Mouse (Mus musculus): Measurements from ENCODE around the gene Cdh23.

Gene Cdh23

DNA sequence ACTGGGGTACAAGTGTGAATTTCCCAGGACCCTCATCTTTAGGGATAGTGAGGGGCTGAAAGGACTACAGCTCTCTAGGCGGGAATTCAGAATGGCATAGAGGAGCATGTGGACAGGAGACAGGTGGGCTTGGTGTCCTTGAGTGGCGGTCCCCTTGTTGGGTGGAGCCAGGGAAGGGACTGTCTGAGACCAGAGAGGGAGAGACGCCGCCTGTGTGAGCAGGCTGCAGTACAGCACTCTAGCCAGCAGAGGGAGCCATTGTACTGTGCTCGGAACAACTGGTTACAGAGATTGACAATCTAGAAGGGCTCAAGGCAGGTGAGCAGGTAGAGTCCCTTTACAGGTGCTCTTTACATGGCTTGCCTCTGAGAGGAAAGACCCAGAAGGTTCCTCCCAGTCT, 288.5 kb downstream of the Cdh23 start:
- peak in 1 of 2 experiments; percentile 48 for DNase-seq (ENCODE audit: low read depth in 1 of 2, low spot score in 2 of 2)

DNA sequence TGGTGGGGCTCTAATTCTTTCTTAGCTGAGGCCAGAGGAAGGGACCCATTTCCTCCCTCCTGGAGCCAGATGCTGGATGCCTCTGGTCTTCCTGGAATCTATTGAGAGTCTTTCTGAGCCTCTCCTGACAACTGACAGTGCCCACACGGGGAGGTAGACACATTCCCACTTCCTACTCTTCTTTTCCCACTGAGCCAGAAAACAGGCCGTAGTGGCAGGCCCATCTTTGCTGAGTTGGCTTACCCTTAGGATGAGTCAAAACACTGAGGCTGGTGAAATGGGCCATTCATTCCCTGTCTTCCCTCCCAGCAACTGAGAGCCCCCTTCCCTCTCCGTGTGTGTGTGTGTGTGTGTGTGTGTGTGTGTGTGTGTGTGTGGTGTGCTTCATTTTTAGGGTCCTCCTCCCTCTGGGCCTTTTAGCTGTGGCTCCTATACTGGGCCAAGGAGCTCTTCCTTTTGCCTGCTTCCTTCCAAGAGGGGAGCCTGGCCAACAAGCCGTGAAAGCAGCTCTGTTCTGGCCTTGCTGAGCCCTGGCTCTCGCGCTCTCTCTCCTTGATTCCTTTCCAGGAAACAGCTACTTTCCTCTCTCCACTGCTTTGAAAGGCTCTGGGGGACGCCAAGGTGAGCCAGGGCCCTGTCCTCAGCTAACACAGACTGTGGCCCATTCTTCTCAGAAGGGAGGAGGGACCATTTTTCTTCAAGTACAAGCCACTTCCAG, 290.7 kb downstream of the Cdh23 start:
- DNase-seq (ENCODE audit: low read depth in 1 of 2, low spot score in 2 of 2) = no peak

DNA sequence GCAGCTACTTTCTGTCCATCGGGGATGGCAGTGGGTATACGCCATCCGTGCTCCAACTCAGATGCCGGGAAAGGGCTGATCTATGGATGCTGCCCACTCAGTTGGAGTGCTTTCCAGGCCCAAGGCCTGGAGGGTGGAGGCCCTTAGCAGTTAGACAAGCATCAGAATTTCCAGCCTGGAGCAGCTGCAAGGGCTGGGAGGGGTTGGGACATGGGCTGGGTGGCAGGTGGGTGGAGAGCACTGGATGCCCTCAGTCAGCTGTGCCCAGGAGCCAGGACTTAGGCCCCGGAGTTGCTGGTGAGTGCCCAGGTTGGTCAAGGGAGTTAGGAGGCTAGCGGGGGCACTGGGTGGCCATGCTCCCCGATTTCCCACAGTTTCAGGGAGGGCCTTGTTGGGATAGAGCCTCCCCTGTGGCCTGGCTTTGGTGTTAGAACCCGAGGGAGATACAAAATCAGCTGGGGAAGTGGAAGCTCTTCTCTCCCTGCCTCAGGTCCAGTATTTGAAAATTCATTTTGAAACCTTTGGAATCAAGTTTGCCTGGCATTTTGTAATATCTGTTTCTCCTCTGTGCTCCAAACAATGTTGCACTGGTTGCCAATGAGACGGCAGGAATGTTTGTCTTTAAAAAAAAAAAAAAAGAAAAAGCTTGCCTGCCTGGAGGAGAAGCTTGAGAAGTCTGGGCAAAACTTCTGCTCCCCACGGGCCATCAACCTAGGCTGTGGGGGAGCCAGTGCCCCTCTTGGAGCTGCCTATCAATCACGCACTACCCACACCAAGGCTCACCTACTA, 295.6 kb downstream of the Cdh23 start:
- no peak for DNase-seq (ENCODE audit: low read depth in 1 of 2, low spot score in 2 of 2)

DNA sequence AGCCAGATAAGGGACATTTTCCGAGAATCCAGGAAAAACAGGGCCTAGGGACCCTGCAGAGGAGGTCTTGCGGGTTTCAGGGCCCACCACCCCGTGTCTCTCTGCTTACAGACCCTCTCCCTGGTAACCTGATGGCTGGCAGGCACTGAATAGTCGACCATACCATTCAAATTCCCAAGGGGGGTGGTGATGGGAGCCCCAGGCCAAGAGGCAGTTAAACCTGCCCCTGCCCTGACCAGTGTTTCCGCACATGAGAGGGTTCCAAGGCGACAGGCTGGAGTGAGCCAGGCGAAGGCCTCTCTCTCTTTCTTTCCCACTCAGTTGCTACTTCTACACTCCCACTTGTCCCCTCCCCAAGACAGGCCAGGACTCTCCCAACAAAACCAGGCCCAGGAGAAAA, 296.8 kb downstream of the Cdh23 start, which contains the start of gene Gm17455:
Gm17455 (plus strand) TSS at position 278 of the 400 bp plus-strand sequence.
- DNase-seq (ENCODE audit: low read depth in 1 of 2, low spot score in 2 of 2) = no peak

DNA sequence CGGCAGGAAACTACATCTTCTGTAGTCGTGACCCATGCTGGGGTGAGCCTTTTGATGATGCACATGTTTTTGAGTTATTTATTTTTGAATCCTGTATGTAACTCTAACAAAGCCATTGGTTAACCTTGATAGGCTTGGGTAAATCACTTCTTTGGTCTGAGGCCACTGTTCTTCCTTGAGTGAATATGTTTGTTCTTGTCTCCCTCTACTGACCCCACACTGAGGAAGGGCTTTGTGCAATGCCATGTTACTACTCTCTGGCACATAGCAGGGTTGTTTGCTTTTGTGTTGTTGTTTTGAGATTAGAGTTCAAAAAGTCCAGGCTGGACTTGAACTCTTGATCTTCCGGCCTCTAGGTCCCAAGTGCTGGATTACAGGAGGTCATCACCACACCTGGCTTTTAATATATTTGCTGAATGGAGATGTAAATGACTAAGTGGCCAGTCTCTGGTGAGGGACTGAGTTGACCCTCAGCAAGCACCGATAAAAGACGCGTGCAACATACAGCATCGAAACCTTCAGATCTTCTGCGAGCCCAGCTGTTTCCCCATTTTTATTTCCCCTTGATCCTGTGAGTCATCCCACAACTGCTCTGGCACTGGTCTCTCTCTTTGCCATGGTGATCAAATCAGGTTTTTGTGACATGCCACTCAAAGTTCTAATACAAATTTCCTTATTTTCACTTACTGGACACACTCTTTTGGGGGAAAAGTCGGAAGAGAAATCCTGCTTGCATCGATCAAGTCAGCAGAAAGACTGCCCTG, 298.1 kb downstream of the Cdh23 start:
- DNase-seq (ENCODE audit: low read depth in 1 of 2, low spot score in 2 of 2) = peak; percentile 25 to 33

DNA sequence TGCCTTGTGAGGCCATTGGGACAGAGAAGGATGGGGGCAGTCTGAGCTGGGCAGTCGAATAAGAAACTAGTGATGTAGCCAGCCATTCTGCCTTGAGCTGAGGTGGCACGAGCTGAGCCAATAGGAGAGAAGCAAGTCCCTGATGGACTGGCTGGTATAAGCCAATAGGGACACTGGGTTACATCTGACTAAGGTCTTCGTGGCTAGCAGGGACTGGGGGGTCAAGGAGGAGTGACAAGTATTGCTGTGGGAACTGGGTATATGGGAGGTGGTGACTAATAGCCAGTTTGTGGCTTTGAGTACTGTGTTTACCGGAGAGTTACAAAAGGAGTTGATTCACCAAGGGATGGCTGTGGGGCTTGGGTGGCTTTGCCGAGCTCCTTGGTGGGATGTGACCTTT, 300.7 kb downstream of the Cdh23 start:
- peak in 1 of 2 experiments; percentile 27 for DNase-seq (ENCODE audit: low read depth in 1 of 2, low spot score in 2 of 2)

DNA sequence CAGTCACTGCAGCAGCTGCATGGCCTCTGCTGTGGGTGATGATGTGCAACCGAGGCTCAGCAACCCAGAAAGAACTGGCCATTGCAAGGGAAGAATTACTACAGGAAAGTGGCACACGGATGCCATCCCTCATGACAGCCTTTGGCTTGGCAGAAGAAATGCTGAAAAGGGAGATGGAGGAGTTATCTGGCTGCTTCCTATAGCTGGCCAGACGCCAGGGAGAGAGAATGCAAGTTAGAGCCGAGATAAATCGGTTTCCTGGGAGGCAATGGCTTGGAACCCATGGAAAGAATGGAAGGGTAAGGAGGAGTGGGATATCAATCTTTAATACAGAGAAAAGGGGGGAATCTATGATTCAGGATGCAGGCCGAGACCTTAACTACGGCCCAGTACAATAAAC, 301.4 kb downstream of the Cdh23 start:
- no peak for DNase-seq (ENCODE audit: low read depth in 1 of 2, low spot score in 2 of 2)

DNA sequence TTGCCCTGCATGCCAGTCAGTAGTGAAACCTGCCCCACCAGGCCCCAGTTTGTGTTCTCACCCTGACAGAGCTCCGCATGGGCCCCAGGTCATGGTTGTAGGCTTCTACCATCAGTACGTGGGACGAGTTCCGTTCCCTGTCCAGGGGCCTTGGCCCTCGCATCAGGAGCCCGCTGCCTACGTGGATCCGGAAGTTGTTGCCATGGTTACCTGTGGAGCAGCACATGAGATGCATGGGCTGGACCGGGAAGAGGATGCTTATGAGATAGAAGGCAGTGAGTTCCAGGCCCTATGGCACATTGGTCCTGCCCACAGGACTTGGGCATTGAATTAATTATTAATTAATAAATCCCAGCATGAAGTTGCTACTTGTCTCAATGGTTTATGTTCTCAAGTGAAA, 304.6 kb downstream of the Cdh23 start:
- no peak for DNase-seq (ENCODE audit: low read depth in 1 of 2, low spot score in 2 of 2)

DNA sequence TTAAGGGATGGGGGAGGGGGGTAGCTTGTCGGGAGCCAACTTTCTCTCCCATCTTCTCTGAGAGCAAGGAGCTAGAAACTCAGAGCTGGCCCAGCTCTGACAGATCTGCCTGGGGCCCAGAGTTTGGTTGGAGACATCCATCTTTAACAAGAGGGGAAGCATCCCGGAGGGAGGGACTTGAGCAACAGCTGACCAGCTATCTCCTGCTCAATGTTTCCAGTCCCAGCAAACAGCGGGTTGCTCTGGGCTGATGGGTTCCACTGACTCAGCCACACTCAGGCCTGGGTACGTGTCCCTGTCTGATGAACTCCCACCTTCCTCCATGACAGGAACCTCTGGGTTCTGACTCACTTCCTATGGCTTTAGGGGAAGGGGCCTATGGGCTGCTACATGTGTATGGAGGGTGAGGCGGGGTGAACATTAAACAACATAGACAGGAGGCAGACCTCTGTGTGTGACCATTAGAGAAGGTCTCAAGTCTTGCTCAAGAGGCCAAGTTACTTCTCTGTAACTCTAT, 305.3 kb downstream of the Cdh23 start:
- no peak for DNase-seq (ENCODE audit: low read depth in 1 of 2, low spot score in 2 of 2)

DNA sequence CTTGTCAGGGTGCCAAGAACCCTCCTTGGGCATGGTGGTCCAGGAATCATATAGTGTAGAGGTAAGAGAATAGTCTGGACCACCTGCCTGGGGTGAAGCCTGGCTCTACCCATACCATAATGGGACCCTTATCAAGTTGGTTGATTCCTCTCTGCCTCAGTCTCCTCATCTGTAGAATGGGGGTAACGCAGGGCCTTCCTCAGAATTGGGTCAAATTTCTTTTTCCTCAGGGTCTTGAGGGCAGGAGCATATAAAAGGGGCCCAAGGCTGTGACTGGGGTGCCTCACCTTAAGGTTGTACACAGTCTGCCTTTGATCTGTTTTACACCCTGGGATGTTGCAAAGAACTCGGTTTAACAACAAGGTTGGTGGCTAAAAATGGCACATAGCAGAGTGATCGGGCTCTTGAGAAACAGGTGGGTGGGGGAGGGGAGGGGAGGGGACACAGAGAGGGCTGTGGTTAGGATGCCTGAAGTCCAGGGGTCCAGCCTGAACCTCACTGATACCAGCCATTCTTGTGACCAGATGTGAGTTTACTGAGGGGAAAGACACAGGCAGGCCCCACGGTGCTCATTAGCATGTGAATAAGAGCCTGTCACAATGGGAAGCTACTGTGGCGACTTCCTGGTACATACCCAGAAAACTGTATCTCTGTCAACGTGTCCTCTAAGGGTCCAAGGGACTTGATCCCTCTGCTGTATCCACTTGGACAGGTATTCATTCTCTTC, 305.9 kb downstream of the Cdh23 start:
- DNase-seq (ENCODE audit: low read depth in 1 of 2, low spot score in 2 of 2) = no peak

DNA sequence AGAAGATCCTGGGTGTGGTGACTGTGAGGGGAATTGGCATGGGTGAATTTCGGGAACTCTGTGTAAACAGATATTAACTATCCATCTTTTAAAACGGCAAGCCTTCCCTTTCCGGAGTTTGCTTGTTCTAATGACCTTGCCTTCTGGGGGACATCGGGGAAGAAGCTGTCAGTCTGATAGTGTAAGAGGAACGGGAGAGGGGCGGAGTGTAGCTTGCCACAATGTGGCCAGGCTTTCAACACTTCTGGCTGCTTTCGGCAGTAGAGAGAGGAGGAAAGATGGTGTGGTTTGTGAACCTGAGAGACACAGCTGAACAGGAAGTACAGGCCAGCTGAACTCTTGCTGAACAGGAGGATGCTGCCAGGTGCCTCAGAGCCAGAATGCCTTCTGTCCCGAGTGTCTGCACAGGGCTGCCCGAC, 306.8 kb downstream of the Cdh23 start:
- peak in 1 of 2 experiments; percentile 42 for DNase-seq (ENCODE audit: low read depth in 1 of 2, low spot score in 2 of 2)

DNA sequence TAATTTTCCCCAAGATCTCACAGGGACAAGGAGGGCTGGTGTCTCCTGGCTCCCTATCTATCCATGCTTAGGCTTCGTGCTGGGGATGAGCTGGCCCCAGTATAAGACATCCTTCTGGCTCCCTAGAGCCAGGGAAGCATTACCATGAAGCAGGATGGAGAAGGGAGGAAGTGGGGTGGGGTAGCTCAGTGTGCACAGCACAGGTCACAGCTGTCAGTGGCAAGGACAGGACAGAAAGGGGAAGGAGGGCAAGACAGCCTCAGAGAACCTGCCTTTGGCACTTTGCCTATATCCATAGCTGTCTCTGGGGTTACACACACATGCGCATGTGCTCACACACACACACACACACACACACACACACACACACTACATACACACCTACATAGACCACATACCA, 308.0 kb downstream of the Cdh23 start:
- DNase-seq (ENCODE audit: low read depth in 1 of 2, low spot score in 2 of 2) = no peak

DNA sequence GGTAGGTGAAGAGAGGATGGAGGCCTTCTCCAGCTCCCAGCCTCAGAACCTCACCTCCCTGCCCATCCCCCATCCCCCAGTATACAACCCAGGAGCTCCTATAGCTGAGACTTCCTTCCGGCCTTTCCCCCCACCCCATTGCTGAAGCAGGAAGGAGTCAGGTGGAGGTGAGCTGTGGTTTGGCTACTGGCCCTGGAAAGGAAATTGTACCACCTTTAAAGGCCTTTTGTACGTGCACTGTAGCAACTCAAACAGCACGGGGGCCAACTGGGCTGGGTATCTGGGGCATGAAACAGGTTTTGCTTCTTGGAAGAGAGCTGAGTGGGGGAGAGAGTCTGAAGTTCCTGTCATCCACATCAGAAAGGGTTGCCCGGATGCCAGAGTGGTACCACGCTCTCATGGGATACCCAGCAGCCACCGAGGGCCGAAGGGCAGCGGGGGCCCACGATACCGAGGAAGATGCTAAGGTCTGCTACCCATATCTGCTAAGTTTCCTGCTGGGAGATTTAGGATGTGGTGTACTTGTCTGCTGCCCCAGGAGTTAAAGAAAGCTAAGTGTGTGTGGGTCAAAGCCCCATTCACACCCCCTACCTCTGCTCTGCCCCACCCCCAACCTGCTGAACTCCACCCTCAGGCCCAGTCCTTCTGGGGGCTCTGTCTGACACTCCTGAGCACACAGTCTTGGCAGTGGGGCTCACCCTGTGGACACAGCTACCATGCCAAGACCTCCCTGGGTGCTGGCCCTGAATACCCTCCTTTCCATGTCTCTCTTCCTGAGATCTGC, 315.0 kb downstream of the Cdh23 start:
- DNase-seq (ENCODE audit: low read depth in 1 of 2, low spot score in 2 of 2) = no peak

DNA sequence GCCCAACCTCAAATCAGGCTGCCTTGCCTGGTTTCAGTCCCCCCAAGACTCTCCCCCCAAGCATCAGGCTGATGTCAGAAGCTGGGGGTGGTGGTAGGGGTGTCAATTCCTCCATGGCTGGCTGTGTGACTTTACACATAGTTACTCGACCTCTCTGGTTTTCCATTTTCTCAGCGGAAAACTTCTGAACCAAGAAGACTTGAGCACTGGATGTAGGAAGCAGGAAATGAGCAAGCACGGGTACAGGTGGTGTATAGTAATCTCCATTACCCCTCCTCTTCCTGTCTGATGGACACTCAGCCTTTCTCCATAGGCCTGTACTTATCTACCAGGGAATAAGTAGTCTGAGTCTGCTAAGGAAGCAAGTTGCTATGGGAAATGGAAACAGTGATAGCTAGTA, 316.1 kb downstream of the Cdh23 start:
- no peak for DNase-seq (ENCODE audit: low read depth in 1 of 2, low spot score in 2 of 2)

DNA sequence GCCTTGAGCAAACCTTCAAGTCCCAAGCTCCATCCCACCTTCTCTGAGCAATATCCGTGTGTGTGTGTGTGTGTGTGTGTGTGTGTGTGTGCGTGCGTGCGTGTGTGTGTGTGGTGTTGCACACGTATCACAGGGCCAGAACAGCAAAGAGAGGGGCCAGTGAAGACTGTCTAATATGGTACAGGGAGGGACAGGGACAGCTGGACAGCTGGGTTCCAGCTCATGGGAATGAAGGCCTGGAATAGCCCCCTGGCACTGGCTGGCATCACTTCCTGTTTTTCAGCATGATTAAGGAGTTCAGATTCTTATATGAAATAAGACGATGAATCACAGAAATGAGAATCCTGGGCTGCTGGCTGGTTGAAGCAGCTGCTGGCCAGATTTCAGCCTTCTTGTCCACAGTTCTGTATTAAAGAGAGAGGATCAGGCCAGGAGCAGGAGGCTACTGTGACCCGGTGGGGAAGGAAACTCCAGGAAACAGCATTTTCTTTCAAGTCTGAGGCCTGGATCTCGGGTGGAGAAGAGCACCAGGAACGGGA, 316.8 kb downstream of the Cdh23 start:
- DNase-seq (ENCODE audit: low read depth in 1 of 2, low spot score in 2 of 2) = no peak

DNA sequence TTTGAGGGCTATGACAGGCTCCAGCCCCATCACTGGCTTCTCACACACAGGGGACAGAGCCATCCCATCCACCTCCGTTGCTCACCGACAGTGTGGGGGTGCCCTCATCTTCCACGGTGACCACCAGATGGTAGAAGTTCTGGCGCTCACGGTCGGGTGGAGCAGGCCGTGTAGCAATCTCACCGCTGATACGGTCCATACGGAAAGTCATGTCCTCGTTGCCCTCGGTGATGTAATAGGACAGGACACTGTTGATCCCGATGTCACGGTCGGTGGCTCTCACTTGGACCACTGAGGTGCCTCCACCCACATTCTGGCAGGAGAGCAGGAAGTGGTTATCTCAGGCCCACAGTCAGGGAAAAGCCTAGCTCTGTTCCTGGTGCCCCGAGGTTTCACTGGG, 319.6 kb downstream of the Cdh23 start:
- DNase-seq (ENCODE audit: low read depth in 1 of 2, low spot score in 2 of 2) = no peak

DNA sequence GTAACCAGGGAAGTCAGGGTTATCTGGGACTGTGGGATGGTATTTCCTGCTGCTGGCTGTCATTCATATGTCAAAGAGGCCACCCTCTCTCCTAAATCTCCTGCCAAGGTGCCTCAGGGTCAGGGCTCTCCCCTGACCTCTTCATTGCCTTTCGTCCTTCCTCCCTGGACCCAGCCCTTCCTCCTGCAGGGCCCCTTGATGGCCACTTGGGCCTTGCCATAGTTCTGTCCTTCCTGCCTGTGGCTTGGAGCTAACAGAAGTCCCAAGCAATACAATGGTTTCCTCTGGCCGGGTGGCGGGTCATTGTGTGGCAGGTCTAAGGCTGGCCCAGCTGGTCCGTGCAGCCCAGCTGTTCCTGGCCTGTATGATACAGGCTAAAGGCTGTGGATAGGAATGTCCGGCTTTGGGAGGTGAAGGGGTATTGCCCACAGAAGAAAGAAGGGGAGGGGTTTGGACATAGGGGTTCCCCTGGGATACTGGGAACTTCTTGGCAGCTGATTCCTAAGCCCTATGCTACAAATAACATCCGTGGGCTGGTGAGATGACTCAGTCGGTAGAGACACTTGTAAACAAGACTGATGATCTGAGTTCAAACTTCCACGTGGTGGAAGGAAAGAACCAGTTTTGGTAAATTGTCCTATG, 322.2 kb downstream of the Cdh23 start:
- DNase-seq (ENCODE audit: low read depth in 1 of 2, low spot score in 2 of 2) = no peak

DNA sequence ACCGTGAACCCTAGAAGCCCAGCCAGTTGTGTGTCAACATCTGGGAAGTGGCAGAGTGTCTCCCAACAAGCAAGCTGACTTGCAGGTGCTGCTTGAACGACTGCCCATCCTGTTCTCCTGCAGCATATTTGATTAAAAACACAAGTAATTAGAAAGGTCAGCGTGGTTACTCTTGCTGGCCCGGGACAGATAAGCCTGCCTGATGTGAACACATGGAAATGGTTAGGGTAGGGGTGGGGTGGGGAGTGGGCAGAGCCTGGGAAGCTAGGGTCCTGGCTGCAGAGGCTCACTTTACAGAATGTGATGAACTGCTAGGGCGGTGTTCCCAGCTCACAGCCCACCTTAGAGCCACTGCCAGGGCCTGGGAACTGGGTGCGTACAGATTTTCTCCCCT, 322.8 kb downstream of the Cdh23 start:
- DNase-seq (ENCODE audit: low read depth in 1 of 2, low spot score in 2 of 2) = no peak

Measured in monocyte, adult 2 months (primary cell).